Mouse (Mus musculus) ES-E14 (cell line): ENCODE measurements around the gene Epn3. TPM values are rescaled to one million over a fixed set of nuclear protein-coding genes. Genes with fewer than 3 reads are reported as not detected.

Experiments
- DNase-seq: peaks from one replicate; pipeline ENCODE4 v3.0.0-alpha.2; 2013; ENCODE audit warnings: low read depth, low spot score
- H3K27ac ChIP-seq: 2 replicates; pipeline ENCODE4 v1.5.1; 2012; ENCODE audit warnings: low read depth, mild to moderate bottlenecking, low read length, moderate library complexity, mixed read lengths; ENCODE audit not compliant: poor library complexity, insufficient read depth, severe bottlenecking
- H3K36me3 ChIP-seq: 2 replicates; pipeline ENCODE4 v1.6.1; 2012; ENCODE audit warnings: mild to moderate bottlenecking, low read length, moderate library complexity, mixed read lengths; ENCODE audit not compliant: control insufficient read depth, poor library complexity, insufficient read depth, severe bottlenecking
- H3K4me1 ChIP-seq, 2 experiments: fragments of 150-350 bp in 1 of 2; sonication (generic) in 1 of 2; 2 replicates each; pipeline ENCODE4 v1.6.1; 2012; ENCODE audit warnings: low read length in 2 of 2, mild to moderate bottlenecking in 1 of 2, mixed read lengths in 1 of 2; ENCODE audit not compliant: control insufficient read depth in 2 of 2, insufficient read depth in 2 of 2, poor library complexity in 1 of 2
- H3K4me3 ChIP-seq, 2 experiments: fragments of 150-350 bp in 1 of 2; sonication (generic) in 1 of 2; 2 replicates each; pipeline ENCODE4 v1.5.1; 2012; ENCODE audit warnings: low read length in 2 of 2, low read depth in 1 of 2, mild to moderate bottlenecking in 1 of 2, mixed read lengths in 1 of 2; ENCODE audit not compliant: insufficient read depth in 1 of 2, poor library complexity in 1 of 2, severe bottlenecking in 1 of 2
- H3K9ac ChIP-seq: 2 replicates; pipeline ENCODE4 v1.6.1; 2012; ENCODE audit warnings: low read depth, mild to moderate bottlenecking, low read length, mixed read lengths; ENCODE audit not compliant: poor library complexity, insufficient read depth, severe bottlenecking
- H3K9me3 ChIP-seq: fragments of 150-350 bp; sonication (generic); 2 replicates; pipeline ENCODE4 v1.6.1; 2012; ENCODE audit warnings: low read depth, mild to moderate bottlenecking, low read length; ENCODE audit not compliant: control insufficient read depth, insufficient read depth
- CHD2 ChIP-seq: IDR thresholded peaks from 2 replicates; pipeline ENCODE4 v1.6.1; 2014; ENCODE audit warnings: mild to moderate bottlenecking, low read depth, low read length, inconsistent platforms
- HCFC1 ChIP-seq: IDR thresholded peaks from 2 replicates; pipeline ENCODE4 v1.6.1; 2012; ENCODE audit warnings: low read length, inconsistent platforms, borderline replicate concordance; ENCODE audit not compliant: insufficient read depth
- MAFK ChIP-seq: IDR thresholded peaks from 2 replicates; pipeline ENCODE4 v1.6.1; 2014; ENCODE audit warnings: mild to moderate bottlenecking, low read depth, low read length, inconsistent platforms; ENCODE audit not compliant: insufficient read depth
- ZC3H11A ChIP-seq: IDR thresholded peaks from 2 replicates; pipeline ENCODE4 v1.6.1; 2012; ENCODE audit warnings: low read depth, mild to moderate bottlenecking, inconsistent platforms, low read length, borderline replicate concordance
- ZNF384 ChIP-seq: IDR thresholded peaks from 2 replicates; pipeline ENCODE4 v1.6.1; 2012; ENCODE audit warnings: low read depth, low read length, inconsistent platforms
- in situ Hi-C, 2 experiments: fragments of 600-800 bp; cut with MboI; formaldehyde crosslinking; loops; one replicate each; pipeline ENCODE4 v1.15.1; 2025; ENCODE audit warnings: low sequenced_read_pairs in 2 of 2, inconsistent platforms in 1 of 2; ENCODE audit not compliant: unreplicated experiment in 2 of 2
- total RNA-seq: library from RNA; depleted of rRNA; stranded (reverse); fragments of 300-350 nt; gene quantifications from 2 replicates; pipeline ENCODE4 v1.2.3, GENCODE M21; 2012

Epn3 gene
- total RNA-seq, 1 experiment = 1.7 TPM

- H3K27ac ChIP-seq = no peak overlapping the region
- DNase-seq = no peak
- peaks cover 0 to 17% of the 10 kb centered on the region in 2 experiments; a peak in 3 of 4 replicates for H3K4me1 ChIP-seq
- no peaks in the 10 kb centered on the region for H3K9me3 ChIP-seq
- H3K4me3 ChIP-seq = 0 out of 4 replicates have a peak overlapping the region, but pooled peaks of 1 of the 2 experiments have one; percentile 88
- H3K36me3 ChIP-seq = no peaks in the 10 kb centered on the region
- TF ChIP-seq ZNF384 (no peak), ZC3H11A (no peak), MAFK (no peak), HCFC1 (no peak), CHD2 (no peak)
- H3K9ac ChIP-seq = no peak overlapping the region
- in situ Hi-C loops = no loop called here
Measured at GRCm38 (mm10) chr11:94471740-94472584, 27.8 kb downstream of the Epn3 start.

- H3K9ac ChIP-seq = no peak overlapping the region
- H3K27ac ChIP-seq = no peak overlapping the region
- peaks cover 0 to 15% of the 10 kb centered on the region in 2 experiments; a peak in 3 of 4 replicates for H3K4me1 ChIP-seq
- in situ Hi-C loops = no loop called here
- H3K9me3 ChIP-seq = no peaks in the 10 kb centered on the region
- H3K36me3 ChIP-seq = no peaks in the 10 kb centered on the region
- TF ChIP-seq ZC3H11A = no peak
- H3K4me3 ChIP-seq = no peak overlapping the region
- DNase-seq = no peak
Measured at GRCm38 (mm10) chr11:94470391-94470790, 29.4 kb downstream of the Epn3 start.

GRCm38 (mm10) chr11:94469136-94470064 is 30.4 kb downstream of the Epn3 start:
- Histone ChIP-seq H3K4me1 (peaks cover 0 to 15% of the 10 kb centered on the region in 2 experiments; a peak in 2 of 4 replicates), H3K9me3 (no peaks in the 10 kb centered on the region), H3K9ac (no peak overlapping the region), H3K4me3 (no peak overlapping the region), H3K36me3 (no peaks in the 10 kb centered on the region), H3K27ac (no peak overlapping the region; the same call in 1 of the 2 replicates)
- no peak for DNase-seq
- in situ Hi-C loops = no loop called here
- no peak for TF ChIP-seq CHD2
- TF ChIP-seq MAFK = no peak
- no peak for TF ChIP-seq HCFC1
- no peak for TF ChIP-seq ZC3H11A
- TF ChIP-seq ZNF384 = no peak

- H3K27ac ChIP-seq = no peak overlapping the region
- no peaks in the 10 kb centered on the region for H3K36me3 ChIP-seq
- peak; percentile 46 for DNase-seq
Measured at GRCm38 (mm10) chr11:94468582-94469064, 31.2 kb downstream of the Epn3 start.

More at GRCm38 (mm10) chr11:94468582-94469064, 31.2 kb downstream of the Epn3 start:
- Histone ChIP-seq H3K4me1 (peaks cover 0 to 15% of the 10 kb centered on the region in 2 experiments; a peak in 2 of 4 replicates), H3K9me3 (no peaks in the 10 kb centered on the region), H3K4me3 (no peak overlapping the region), H3K9ac (no peak overlapping the region)
- in situ Hi-C loops = no loop called here
- TF ChIP-seq MAFK (no peak), HCFC1 (no peak), CHD2 (no peak), ZC3H11A (no peak), ZNF384 (no peak)
